Mouse (Mus musculus) urinary bladder, postnatal 10 days (tissue): Measurements from ENCODE around the gene Aimp2.

Experiments used
- DNase-seq: peaks from one replicate; pipeline ENCODE4 v3.0.0; 2022; ENCODE audit warnings: low spot score

The Aimp2 gene

GRCm38 (mm10) chr5:143909417-143910400 is at the start of gene Aimp2, which contains the start of gene Pms2:
Gene Aimp2 (minus strand): TSS chr5:143909847.
Gene Pms2 (plus strand): TSS chr5:143909964.
- peak; percentile 63 for DNase-seq

DNA sequence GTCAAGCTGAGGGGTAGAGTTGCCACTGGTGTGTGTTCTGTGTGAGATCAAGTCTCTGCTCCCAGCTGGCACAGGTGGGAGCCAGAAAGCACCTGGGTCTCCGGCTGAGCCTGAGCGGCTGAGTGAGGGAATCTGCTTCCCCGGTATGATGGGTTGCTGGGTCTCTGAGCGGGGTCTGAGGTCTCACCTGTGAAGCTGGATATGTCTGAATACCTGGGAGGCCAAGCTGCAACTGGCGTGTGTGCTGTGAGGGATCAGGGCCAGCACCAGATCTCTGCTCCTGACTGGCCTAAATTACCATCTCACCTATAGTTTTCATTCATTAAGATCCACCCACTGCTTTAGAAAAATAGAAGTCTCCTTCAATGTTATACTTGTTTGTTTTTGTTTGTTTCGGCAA is 47.5 kb upstream of the Aimp2 start:
- no peak for DNase-seq

DNA sequence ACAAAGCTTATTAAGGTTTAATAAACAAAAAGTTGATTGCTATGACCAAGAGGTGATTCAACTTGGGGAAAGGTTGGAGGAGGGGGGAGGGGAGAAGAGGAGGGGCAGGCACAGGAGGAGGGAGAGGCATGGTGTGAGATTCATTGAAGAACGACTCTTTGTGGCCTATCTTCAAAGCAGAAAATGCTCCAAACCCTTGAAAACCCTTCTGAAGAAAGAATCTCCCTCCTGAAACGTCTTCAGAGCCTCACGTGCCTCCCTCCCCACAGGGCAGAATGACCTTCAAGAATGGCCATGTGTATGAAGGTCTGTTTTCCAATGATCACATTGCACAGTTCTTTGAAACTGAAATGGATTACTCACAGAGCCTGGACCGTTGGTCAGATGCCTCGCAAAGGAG is 40.4 kb upstream of the Aimp2 start:
- DNase-seq = no peak

DNA sequence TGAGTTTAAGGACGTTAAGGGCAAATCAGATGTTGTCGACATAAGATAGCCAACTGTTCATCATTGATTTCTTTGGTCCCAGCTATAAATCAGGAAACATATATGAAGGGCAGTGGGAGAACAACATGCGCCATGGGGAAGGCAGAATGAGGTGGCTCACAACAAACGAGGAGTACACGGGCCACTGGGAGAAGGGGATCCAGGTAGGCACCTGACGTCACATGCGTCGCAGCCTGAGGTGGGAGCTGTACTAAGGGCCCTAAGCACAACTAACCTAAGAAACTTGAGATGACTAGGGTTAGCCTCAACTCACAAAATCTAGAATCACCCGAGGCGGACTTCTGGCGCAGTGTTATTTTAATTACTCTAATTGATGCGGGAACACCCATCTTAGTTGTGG is 38.7 kb upstream of the Aimp2 start:
- DNase-seq = no peak

DNA sequence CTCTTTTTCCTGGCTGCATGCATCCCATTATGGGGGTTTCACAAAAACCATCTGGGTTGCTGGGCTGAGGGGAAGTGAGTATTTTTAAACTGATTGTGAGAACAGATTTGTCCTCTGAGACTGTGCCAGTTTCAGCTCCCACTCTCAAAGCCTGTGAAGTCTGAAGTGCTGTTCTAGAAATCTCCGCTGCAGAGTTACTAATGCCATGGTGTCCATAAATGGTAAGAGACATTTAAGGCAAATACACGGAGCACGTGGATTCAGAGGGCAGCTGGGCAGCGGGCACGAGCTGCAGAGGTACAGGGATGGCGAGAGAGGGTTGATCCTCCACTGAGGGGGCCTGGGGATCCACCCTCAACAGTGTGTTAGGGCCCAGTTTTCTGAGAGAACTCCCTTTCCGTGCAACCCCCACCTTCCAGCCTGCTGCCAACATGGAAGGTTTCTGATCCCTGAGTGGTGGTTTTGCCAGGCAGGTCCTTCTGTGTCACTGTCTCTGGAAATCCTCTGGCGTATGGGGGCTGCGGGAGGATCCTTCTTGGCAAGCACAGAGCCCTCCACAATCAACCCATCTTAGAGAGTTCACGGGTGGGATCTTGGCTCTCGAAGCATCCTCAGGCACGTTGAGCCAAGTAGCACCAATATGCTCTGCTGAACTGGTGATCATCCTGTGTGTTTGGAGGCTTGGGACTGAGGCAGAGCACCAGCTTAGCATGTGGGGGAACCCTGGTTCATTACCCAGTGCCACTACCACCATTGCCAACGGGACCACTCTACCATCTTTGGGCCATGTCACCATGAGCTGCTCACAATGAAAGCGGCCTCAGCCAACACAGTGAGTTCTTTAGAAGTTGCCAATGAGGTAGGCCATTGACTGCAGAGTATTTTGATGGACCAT is 33.8 kb upstream of the Aimp2 start:
- no peak for DNase-seq

DNA sequence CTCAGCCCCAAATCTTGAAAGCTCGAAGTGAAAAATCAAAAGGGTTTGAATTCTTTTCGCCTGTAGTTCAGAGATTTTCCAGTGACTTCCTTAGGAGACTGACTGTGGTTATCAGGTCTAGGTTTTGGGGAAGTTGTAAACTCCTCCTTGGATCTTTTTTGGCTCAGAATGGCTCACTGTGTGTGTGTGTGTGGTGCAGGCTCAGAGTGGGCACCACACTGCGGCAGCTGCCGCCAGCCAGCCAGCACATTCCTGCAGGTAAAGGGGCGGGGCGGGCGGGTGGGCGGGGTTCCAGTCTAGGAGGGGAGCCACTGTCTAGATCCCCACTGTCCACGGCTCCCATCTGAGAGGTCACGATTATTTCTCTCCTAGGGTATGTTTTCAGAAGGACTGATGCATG is 31.9 kb upstream of the Aimp2 start:
- no peak for DNase-seq

GRCm38 (mm10) chr5:143936156-143936555 is 26.5 kb upstream of the Aimp2 start:
- no peak for DNase-seq

GRCm38 (mm10) chr5:143933875-143934274 is 24.2 kb upstream of the Aimp2 start:
- no peak for DNase-seq

- DNase-seq = no peak
Measured at GRCm38 (mm10) chr5:143933414-143933813, 23.8 kb upstream of the Aimp2 start.

DNA sequence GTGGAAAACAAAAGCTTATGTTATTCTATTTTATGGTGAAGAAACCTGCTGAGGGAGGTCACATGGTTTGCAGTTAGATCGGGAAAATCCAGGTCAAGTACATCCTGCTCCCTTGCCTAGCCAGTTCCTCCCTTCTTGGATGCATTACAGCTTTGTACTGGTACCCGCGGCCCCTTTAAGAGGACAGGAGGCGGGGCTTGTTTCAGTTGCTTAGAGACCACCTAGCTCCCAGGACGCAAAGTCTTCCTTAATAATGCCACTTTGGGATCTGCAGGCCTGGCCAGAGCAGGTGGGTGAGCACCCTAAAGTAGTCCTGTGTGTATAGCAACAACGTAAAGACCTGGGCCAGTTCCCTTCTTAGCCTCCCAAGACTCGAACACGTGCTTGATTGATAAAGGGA is 23.2 kb upstream of the Aimp2 start, which contains the start of gene Rsph10b:
Gene Rsph10b, plus strand, starts transcription at position 205 of the 400 bp plus-strand sequence.
- DNase-seq = no peak

DNA sequence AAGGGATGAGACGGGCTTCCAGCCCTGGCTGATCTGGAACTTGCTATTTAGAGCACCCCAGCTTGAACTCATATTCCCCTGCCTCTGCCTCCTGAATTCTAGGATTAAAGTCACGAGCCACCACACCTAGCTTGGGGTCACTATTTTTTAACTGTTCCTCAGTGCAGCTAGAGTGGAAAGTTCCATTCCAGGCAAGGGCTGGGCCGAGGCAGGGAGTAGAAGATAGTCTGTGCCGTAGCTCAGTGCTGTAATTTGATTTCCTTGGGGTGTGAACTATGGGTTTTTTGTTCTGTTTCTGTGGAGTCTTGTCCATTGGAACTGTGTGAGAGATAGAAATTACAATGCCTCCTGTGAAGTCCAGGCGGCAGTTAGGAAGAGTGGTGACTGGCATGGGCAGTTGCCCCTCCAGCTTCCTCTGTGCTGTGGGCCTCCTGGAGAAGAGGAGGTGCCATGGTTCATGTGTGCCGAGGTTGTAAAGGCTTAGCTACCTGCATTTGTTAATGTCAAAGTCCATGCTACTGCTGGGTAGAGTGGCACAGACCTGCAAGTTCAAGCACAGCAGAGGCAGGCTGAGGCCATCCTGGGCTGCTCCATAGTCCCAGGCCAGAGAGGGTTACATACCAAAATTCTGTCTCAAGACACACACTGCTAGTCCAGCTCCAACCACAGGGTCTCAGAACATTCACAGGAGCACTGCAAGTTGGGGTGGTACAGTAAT is 22.4 kb upstream of the Aimp2 start:
- DNase-seq = no peak

DNA sequence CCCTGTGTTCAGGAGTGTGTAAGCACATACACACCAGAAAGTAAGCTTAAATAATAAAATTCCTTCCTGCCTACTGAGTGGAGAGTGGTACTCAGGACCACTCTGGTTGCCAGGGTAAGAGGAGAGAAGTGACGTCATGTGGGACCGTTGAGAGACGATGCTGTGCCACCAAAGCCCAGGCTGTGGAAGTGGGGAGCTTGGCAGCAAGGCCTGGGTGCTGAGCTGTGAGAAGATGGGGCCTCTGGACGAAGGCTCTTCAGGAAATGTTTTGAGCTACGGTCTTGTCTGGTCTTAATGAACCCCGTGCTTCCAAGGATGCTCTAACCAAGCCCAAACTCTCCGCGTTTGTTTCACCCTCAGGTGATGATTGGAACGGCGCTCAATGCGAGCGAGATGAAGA is 21.0 kb upstream of the Aimp2 start:
- DNase-seq = no peak

GRCm38 (mm10) chr5:143929291-143929690 is 19.6 kb upstream of the Aimp2 start:
- no peak for DNase-seq

DNA sequence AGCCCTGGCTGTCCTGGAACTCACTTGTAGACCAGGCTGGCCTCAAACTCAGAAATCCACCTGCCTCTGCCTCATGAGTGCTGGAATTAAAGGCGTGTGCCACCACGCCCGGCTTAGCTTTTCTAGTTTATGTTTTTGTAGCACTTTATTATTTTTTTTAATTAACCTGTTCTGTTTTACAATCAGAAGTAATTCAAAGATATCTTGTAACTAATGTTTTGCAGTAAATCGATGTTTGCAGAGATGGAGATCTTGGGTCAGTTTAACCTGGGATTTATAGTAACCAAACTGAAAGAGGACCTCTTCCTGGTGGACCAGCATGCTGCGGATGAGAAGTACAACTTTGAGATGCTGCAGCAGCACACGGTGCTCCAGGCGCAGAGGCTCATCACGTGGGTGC is 18.2 kb upstream of the Aimp2 start, which contains the start of gene Gm42421:
Gene Gm42421, plus strand, starts transcription at position 301 of the 400 bp plus-strand sequence.
- DNase-seq = no peak

- no peak for DNase-seq
Measured at GRCm38 (mm10) chr5:143924781-143925452, 15.3 kb upstream of the Aimp2 start.

GRCm38 (mm10) chr5:143918120-143918519 is 8.5 kb upstream of the Aimp2 start:
- DNase-seq = no peak

DNA sequence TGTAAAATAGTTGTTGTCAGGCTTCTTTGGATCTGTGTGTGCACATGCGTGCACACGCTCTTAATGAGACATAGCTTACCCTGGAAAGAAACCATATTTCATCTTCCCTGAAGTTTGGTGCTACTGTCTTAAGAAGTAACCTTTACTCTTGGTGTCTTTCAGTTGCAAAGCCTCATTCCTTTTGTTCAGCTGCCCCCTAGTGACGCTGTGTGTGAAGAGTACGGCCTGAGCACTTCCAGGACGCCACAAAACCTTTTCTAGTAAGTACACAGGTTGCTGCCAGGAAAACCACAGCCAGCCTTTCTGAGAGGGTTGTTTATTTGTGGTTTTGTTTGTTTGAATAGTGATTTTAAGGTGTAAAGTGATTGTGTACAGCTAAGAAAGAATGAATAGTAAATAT is 7.8 kb upstream of the Aimp2 start:
- DNase-seq = no peak

DNA sequence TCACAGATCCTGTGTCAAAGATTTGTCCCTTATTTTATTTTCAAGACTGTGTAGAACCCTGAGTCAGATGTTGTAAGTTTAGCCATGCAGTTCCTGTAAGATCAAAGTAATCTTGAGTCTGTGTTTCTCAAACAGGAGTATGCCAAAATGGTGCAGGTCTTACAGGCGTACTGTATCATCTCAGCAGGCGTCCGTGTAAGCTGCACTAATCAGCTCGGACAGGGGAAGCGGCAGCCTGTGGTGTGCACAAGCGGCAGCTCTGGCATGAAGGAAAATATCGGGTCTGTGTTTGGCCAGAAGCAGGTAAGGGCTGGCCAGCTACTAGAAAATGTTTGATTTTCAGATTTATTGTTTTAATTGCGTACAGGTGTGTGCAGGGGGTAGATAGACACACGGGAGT is 6.6 kb upstream of the Aimp2 start:
- DNase-seq = no peak

- no peak for DNase-seq
Measured at GRCm38 (mm10) chr5:143908926-143909325, 721 bp downstream of the Aimp2 start.

GRCm38 (mm10) chr5:143906429-143906828 is 3.2 kb downstream of the Aimp2 start:
- DNase-seq = no peak

GRCm38 (mm10) chr5:143903813-143904212 is 5.8 kb downstream of the Aimp2 start:
- DNase-seq = no peak
